Mouse (Mus musculus): Measurements from ENCODE around the gene Eml4.

Gene Eml4

GRCm38 (mm10) chr17:83344226-83344625 is 6.5 kb upstream of the Eml4 start:
- no peak for DNase-seq (ENCODE audit: low spot score)

GRCm38 (mm10) chr17:83348056-83348822 is 2.5 kb upstream of the Eml4 start:
- no peak for DNase-seq (ENCODE audit: low spot score)

- no peak for DNase-seq (ENCODE audit: low spot score)
These were observed 394 bp downstream of the Eml4 start for GRCm38 (mm10) chr17:83351119-83351531.

GRCm38 (mm10) chr17:83351601-83352413 is 1.1 kb downstream of the Eml4 start:
- peak; percentile 30 for DNase-seq (ENCODE audit: low spot score)

- no peak for DNase-seq (ENCODE audit: low spot score)
These were observed 1.7 kb downstream of the Eml4 start for GRCm38 (mm10) chr17:83352456-83352855.

GRCm38 (mm10) chr17:83353011-83353410 is 2.3 kb downstream of the Eml4 start:
- DNase-seq (ENCODE audit: low spot score) = no peak

GRCm38 (mm10) chr17:83353460-83353859 is 2.7 kb downstream of the Eml4 start:
- no peak for DNase-seq (ENCODE audit: low spot score)

GRCm38 (mm10) chr17:83355481-83355880 is 4.8 kb downstream of the Eml4 start:
- DNase-seq (ENCODE audit: low spot score) = no peak

- DNase-seq (ENCODE audit: low spot score) = no peak
These were observed 9.2 kb downstream of the Eml4 start for GRCm38 (mm10) chr17:83359934-83360333.

GRCm38 (mm10) chr17:83360796-83361566 is 10.2 kb downstream of the Eml4 start:
- DNase-seq (ENCODE audit: low spot score) = no peak

GRCm38 (mm10) chr17:83363081-83363480 is 12.3 kb downstream of the Eml4 start:
- DNase-seq (ENCODE audit: low spot score) = no peak

- no peak for DNase-seq (ENCODE audit: low spot score)
These were observed 13.6 kb downstream of the Eml4 start for GRCm38 (mm10) chr17:83364296-83364695.

- no peak for DNase-seq (ENCODE audit: low spot score)
These were observed 14.4 kb downstream of the Eml4 start for GRCm38 (mm10) chr17:83365130-83365529.

- DNase-seq (ENCODE audit: low spot score) = no peak
These were observed 15.1 kb downstream of the Eml4 start for GRCm38 (mm10) chr17:83365614-83366355.

- no peak for DNase-seq (ENCODE audit: low spot score)
These were observed 16.7 kb downstream of the Eml4 start for GRCm38 (mm10) chr17:83367387-83367786.

- DNase-seq (ENCODE audit: low spot score) = no peak
These were observed 23.4 kb downstream of the Eml4 start for GRCm38 (mm10) chr17:83374123-83374522.

GRCm38 (mm10) chr17:83375848-83376247 is 25.1 kb downstream of the Eml4 start:
- no peak for DNase-seq (ENCODE audit: low spot score)

- DNase-seq (ENCODE audit: low spot score) = no peak
These were observed 26.1 kb downstream of the Eml4 start for GRCm38 (mm10) chr17:83376801-83377200.

- no peak for DNase-seq (ENCODE audit: low spot score)
These were observed 27.2 kb downstream of the Eml4 start for GRCm38 (mm10) chr17:83377755-83378443.

GRCm38 (mm10) chr17:83378444-83378762 is 27.7 kb downstream of the Eml4 start:
- DNase-seq (ENCODE audit: low spot score) = no peak

GRCm38 (mm10) chr17:83379366-83379765 is 28.6 kb downstream of the Eml4 start:
- no peak for DNase-seq (ENCODE audit: low spot score)

Measured in embryo, embryonic 10 days (tissue).